Mouse (Mus musculus) bone marrow macrophage, adult 2 months (primary cell): ENCODE results near the gene Slc9b2. TPM values are rescaled to one million over a fixed set of nuclear protein-coding genes. Genes with fewer than 3 reads are reported as not detected.

ENCODE experiments used
- H3K27ac ChIP-seq: 2 replicates; pipeline ENCODE4 v1.5.1; 2012; ENCODE audit warnings: low read depth, low read length; ENCODE audit not compliant: insufficient read depth
- H3K4me1 ChIP-seq: 2 replicates; pipeline ENCODE4 v1.6.1; 2012; ENCODE audit warnings: low read length; ENCODE audit not compliant: control insufficient read depth, insufficient read depth
- H3K4me3 ChIP-seq: 2 replicates; pipeline ENCODE4 v1.5.1; 2012; ENCODE audit warnings: mild to moderate bottlenecking, low read length, moderate library complexity; ENCODE audit not compliant: insufficient read depth
- CTCF ChIP-seq: IDR thresholded peaks from 2 replicates; pipeline ENCODE4 v1.5.1; 2012; ENCODE audit warnings: low read depth, mild to moderate bottlenecking, low read length, moderate library complexity
- POLR2A ChIP-seq: IDR thresholded peaks from 2 replicates; pipeline ENCODE4 v1.6.1; 2012; ENCODE audit warnings: mild to moderate bottlenecking, low read depth, low read length, borderline replicate concordance
- polyA plus RNA-seq: library from polyadenylated mRNA; stranded (reverse); fragments of >200 nt; gene quantifications from 2 replicates; pipeline ENCODE4 v1.2.4, GENCODE M21; 2012; ENCODE audit not compliant: missing spikeins, insufficient read depth, insufficient read length

The Slc9b2 gene
- polyA plus RNA-seq, 1 experiment, result 7.5 TPM

DNA sequence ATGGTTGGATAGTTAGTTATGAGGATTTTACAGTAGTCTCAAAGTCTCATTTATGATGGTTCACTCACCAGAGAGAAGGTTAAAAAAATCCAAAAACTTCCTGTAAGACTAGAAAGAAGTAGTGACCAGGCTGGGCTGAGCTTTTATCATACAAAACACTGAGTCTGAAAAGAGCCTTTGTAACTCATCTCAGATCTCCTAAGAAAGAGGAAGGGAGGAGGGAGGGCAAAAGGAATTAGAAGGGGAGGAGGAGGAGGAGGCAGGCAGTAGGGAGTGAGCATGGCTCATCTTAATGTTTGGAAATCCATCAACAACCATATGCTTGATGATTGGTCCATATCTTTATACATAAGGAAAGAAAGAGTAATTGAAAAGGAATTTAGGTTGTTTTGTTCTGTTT is 25.2 kb downstream of the Slc9b2 start:
- no peak for TF ChIP-seq CTCF
- no peak for TF ChIP-seq POLR2A
- Histone ChIP-seq H3K4me1 (no peaks in the 10 kb centered on the region), H3K4me3 (no peak overlapping the region), H3K27ac (no peak overlapping the region)

DNA sequence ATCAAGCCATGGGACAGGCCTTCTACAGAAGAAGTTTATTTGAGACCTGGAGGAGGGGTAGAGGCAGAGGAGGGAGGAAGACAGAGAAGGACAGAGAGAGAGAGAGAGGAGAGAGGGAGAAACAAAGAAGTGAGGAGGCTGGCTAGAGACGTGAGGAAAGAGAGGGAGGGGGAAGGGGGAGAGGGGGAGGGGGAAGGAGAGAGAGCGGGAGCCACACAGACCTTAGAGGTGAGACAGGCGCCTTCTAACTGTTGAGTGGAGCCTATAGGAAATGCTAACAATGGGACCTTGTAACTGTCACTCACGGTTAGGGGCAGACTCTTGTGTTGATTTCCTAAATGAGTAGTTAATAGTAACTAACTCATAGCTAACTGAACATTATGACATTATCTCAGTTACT is 26.3 kb downstream of the Slc9b2 start:
- Histone ChIP-seq H3K27ac (no peak overlapping the region), H3K4me3 (no peak overlapping the region), H3K4me1 (no peaks in the 10 kb centered on the region)
- TF ChIP-seq CTCF (no peak), POLR2A (no peak)

DNA sequence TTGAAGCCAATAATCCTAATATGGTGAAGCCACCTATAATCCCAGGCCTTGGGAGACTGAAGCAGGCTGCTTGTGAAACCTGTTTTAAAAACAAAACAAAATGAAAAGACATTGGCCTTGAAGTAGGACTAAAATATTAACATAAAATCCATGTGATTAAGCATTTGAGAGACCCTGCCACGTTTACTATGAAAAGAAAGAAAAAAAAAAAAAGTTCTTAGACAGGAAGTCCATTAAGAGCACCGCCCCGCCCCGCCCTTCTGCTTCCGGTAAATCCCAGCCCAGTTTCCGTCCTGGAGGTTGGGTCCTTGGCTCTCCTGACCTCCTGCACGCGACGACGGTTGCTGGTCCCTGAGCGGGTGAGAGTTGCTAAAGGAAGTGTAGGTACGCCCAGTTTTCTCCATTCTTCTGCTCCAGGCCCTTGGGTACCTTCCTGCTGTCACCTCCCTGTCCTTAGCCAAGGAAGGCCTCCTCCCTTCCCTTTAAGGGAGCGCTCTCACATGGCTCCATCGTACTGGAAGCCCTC is 40.3 kb downstream of the Slc9b2 start, which contains the start of gene Slc9b1:
TSS of gene Slc9b1 (plus strand) at position 291 of the 526 bp plus-strand sequence.
- TF ChIP-seq CTCF (no peak), POLR2A (no peak)
- Histone ChIP-seq H3K4me3 (no peak within 1 kb of the TSS), H3K27ac (no peak within 1 kb of the TSS), H3K4me1 (no peaks in the 10 kb centered on the region)

- TF ChIP-seq POLR2A, result no peak
- TF ChIP-seq CTCF, result no peak
- H3K27ac ChIP-seq, result no peak overlapping the region
- no peaks in the 10 kb centered on the region for H3K4me1 ChIP-seq
- no peak overlapping the region for H3K4me3 ChIP-seq
Observed at GRCm38 (mm10) chr3:135349022-135349421, 41.5 kb downstream of the Slc9b2 start.

GRCm38 (mm10) chr3:135351857-135352256 is 44.4 kb downstream of the Slc9b2 start:
- TF ChIP-seq CTCF (no peak), POLR2A (no peak)
- Histone ChIP-seq H3K27ac (no peak overlapping the region), H3K4me1 (no peaks in the 10 kb centered on the region), H3K4me3 (no peak overlapping the region)

GRCm38 (mm10) chr3:135357394-135357793 is 49.9 kb downstream of the Slc9b2 start:
- no peak for TF ChIP-seq POLR2A
- TF ChIP-seq CTCF, result no peak
- H3K4me1 ChIP-seq, result no peaks in the 10 kb centered on the region
- H3K27ac ChIP-seq, result no peak overlapping the region
- H3K4me3 ChIP-seq, result no peak overlapping the region

- Histone ChIP-seq H3K4me3 (no peak overlapping the region), H3K27ac (no peak overlapping the region), H3K4me1 (no peaks in the 10 kb centered on the region)
- TF ChIP-seq POLR2A (no peak), CTCF (no peak)
Observed at GRCm38 (mm10) chr3:135375836-135376235, 68.3 kb downstream of the Slc9b2 start.

DNA sequence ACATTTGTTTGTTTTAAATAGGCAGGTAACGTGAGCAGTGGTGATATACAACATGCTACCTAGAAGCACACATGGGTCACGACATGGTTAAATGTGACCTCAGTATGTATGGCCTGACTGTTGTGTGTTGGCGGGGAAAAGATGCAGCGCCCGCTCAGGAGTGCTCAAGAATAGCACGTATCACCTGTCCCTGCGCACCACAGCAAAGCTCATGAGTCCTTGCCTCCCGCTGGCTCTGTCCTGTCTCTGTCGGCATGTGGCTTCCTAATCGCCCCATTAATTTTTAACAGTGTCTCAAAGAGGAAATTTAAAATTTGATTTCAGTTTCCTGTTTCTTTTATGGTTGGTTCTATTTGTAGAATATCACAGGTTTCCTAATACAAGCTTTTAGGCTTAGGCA is 69.9 kb downstream of the Slc9b2 start:
- TF ChIP-seq POLR2A (no peak), CTCF (no peak)
- H3K27ac ChIP-seq, result no peak overlapping the region
- no peaks in the 10 kb centered on the region for H3K4me1 ChIP-seq
- no peak overlapping the region for H3K4me3 ChIP-seq

- TF ChIP-seq POLR2A, result no peak
- no peak for TF ChIP-seq CTCF
- Histone ChIP-seq H3K4me3 (no peak overlapping the region), H3K4me1 (no peaks in the 10 kb centered on the region), H3K27ac (no peak overlapping the region)
Observed at GRCm38 (mm10) chr3:135379868-135380267, 72.4 kb downstream of the Slc9b2 start.

DNA sequence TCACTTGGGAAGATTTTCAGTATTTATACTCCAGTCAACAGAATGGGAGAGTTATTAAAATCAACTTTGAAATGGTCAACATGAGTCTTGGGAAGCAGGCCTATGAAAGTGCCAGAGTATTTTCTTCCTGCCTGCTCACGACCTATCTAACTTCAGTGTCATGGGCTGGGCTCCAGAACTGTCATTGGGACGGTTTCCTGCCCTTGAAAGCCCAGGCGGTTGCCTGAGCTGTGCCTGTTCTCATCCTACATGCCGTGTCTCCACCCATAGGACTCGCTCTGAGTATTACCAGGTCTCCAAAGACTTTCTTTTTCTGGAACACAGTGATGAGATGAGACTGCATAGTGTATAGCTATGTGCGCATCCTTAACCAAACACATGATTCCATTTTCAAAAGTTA is 85.7 kb downstream of the Slc9b2 start:
- Histone ChIP-seq H3K4me1 (no peaks in the 10 kb centered on the region), H3K27ac (no peak overlapping the region), H3K4me3 (no peak overlapping the region)
- TF ChIP-seq POLR2A, result no peak
- TF ChIP-seq CTCF, result no peak

Other genes starting within 250 kb of the Slc9b2 start
- 17.9 and 18.7 TPM in 2 replicates for gene Cenpe, start 95.2 kb upstream of the Slc9b2 start, polyA plus RNA-seq
- 1.0 and 1.6 TPM in 2 replicates for gene Bdh2, start 26.5 kb upstream of the Slc9b2 start, polyA plus RNA-seq
- not detected in 2 replicates for gene Slc9b1, start 40.3 kb downstream of the Slc9b2 start, polyA plus RNA-seq
- 34.2 and 36.9 TPM in 2 replicates for gene Cisd2, start 116.2 kb downstream of the Slc9b2 start, polyA plus RNA-seq
- 389 and 407 TPM in 2 replicates for gene Ube2d3, start 130.4 kb downstream of the Slc9b2 start, polyA plus RNA-seq
- gene Manba, start 177.9 kb downstream of the Slc9b2 start, polyA plus RNA-seq, result 37.4 and 38.8 TPM in 2 replicates